Mouse (Mus musculus) lung, embryonic 14.5 days (tissue): ENCODE data around the gene Unc45b. TPM values are rescaled to one million over a fixed set of nuclear protein-coding genes. Genes with fewer than 3 reads are reported as not detected.
A peak's percentile ranks its signal among the peaks of the same experiment; 100 is the strongest.
"Not testable (repeated sequence)": the region's sequence is repeated elsewhere in the genome, so short reads cannot be mapped to it uniquely, and the experiment has no call there.

ENCODE experiments used
- ATAC-seq: fragments of 200-750 bp; cut with Nextera tagmentation; 2 replicates; pipeline ENCODE4 v1.8.0; 2017; ENCODE audit warnings: mild to moderate bottlenecking, moderate TSS enrichment, moderate library complexity; ENCODE audit not compliant: insufficient read depth
- DNase-seq: peaks from one replicate; pipeline ENCODE4 v3.0.0-alpha.2; 2015
- H3K27ac ChIP-seq: fragments of 300-500 bp; sonication (generic); 2 replicates; pipeline ENCODE4 v1.5.1; 2014; ENCODE audit warnings: low read depth, mild to moderate bottlenecking, moderate library complexity
- H3K27me3 ChIP-seq: fragments of 300-500 bp; sonication (generic); 2 replicates; pipeline ENCODE4 v1.6.1; 2014; ENCODE audit warnings: low read length, control low read depth; ENCODE audit not compliant: insufficient read depth
- H3K36me3 ChIP-seq: fragments of 300-500 bp; sonication (generic); 2 replicates; pipeline ENCODE4 v1.6.1; 2014; ENCODE audit warnings: control low read depth; ENCODE audit not compliant: insufficient read depth
- H3K4me1 ChIP-seq: fragments of 300-500 bp; sonication (generic); 2 replicates; pipeline ENCODE4 v1.6.1; 2014; ENCODE audit warnings: antibody characterized with exemption, control low read depth; ENCODE audit not compliant: insufficient read depth
- H3K4me2 ChIP-seq: fragments of 300-500 bp; sonication (generic); 2 replicates; pipeline ENCODE4 v1.6.1; 2014; ENCODE audit warnings: mild to moderate bottlenecking
- H3K4me3 ChIP-seq: fragments of 300-500 bp; sonication (generic); 2 replicates; pipeline ENCODE4 v1.5.1; 2014; ENCODE audit warnings: low read depth, low read length
- H3K9ac ChIP-seq: fragments of 300-500 bp; sonication (generic); 2 replicates; pipeline ENCODE4 v1.6.1; 2014
- H3K9me3 ChIP-seq: fragments of 300-500 bp; sonication (generic); 2 replicates; pipeline ENCODE4 v1.6.1; 2016; ENCODE audit warnings: low read depth, low read length, control low read depth
- CTCF ChIP-seq: IDR thresholded peaks from 2 replicates; pipeline ENCODE4 v1.5.1; 2016; ENCODE audit warnings: antibody characterized with exemption, low read depth
- WGBS: fragments of 180-500 bp; shearing (Covaris S2); extraction: QIAGEN DNeasy Blood & Tissue Kit; methylation state at CpG from one replicate; pipeline ENCODE4 v1.1.7; 2014; 5-methylcytosine and 5-hydroxymethylcytosine counted together
- microRNA-seq: library from miRNA; unstranded; fragments of <30 nt; microRNA quantifications from one replicate; pipeline ENCODE4, GENCODE M21; 2016; ENCODE audit warnings: borderline number of aligned reads
- polyA plus RNA-seq: library from polyadenylated mRNA; unstranded; fragments of >200 nt; fragmentation: Nextera tagmentation; extraction: Ambion mirVana; gene quantifications from 2 replicates; pipeline ENCODE4 v1.2.1, GENCODE M21; 2014

Unc45b gene
- polyA plus RNA-seq, 1 experiment from 2014 or later: 5.6 TPM

GRCm38 (mm10) chr11:82983193-82983592 is 72.8 kb downstream of the Unc45b start:
- no peak overlapping the region for H3K4me2 ChIP-seq
- no peak overlapping the region for H3K4me3 ChIP-seq
- WGBS: 87% methylated on average over 17 of the region's 17 CpGs
- no peak for TF ChIP-seq CTCF
- H3K27me3 ChIP-seq: no peaks in the 10 kb centered on the region
- no peak for ATAC-seq
- H3K9me3 ChIP-seq: no peaks in the 10 kb centered on the region
- no peak overlapping the region for H3K27ac ChIP-seq
- no peak for DNase-seq
- H3K9ac ChIP-seq: no peak overlapping the region
- H3K36me3 ChIP-seq: peaks cover 66% of the 10 kb centered on the region
- no peaks in the 10 kb centered on the region for H3K4me1 ChIP-seq

- DNase-seq: no peak
- H3K4me3 ChIP-seq: no peak overlapping the region
- H3K9me3 ChIP-seq: no peaks in the 10 kb centered on the region
- H3K4me1 ChIP-seq: peaks cover 5% of the 10 kb centered on the region; the same call in 1 of the 2 replicates
- no peak overlapping the region for H3K27ac ChIP-seq
- H3K27me3 ChIP-seq: no peaks in the 10 kb centered on the region
- no peak for TF ChIP-seq CTCF
- H3K9ac ChIP-seq: no peak overlapping the region
- peaks cover 34% of the 10 kb centered on the region for H3K36me3 ChIP-seq
- H3K4me2 ChIP-seq: no peak overlapping the region
- no peak for ATAC-seq
- 86% methylated on average over 6 of the region's 6 CpGs for WGBS
Measured at GRCm38 (mm10) chr11:82987621-82988020, 77.3 kb downstream of the Unc45b start.

- Histone ChIP-seq H3K4me2 (peak overlapping the region; percentile 81), H3K9me3 (no peaks in the 10 kb centered on the region), H3K9ac (no peak overlapping the region; the same call in 1 of the 2 replicates), H3K27me3 (no peaks in the 10 kb centered on the region), H3K4me1 (peaks cover 5% of the 10 kb centered on the region; the same call in 1 of the 2 replicates), H3K36me3 (peaks cover 24% of the 10 kb centered on the region), H3K4me3 (peak overlapping the region; percentile 45), H3K27ac (no peak overlapping the region)
- DNase-seq (peak; percentile 75), ATAC-seq (0 out of 2 replicates have a peak, but pooled peaks have one; percentile 39)
- 17% methylated on average over 12 of the region's 12 CpGs for WGBS
- TF ChIP-seq CTCF: no peak
Measured at GRCm38 (mm10) chr11:82989357-82989756, 79.0 kb downstream of the Unc45b start.

- WGBS: 10% methylated on average over 19 of the region's 19 CpGs
- peak; percentile 90 for ATAC-seq
Measured at GRCm38 (mm10) chr11:82990612-82991385, 80.4 kb downstream of the Unc45b start.

GRCm38 (mm10) chr11:82991469-82992166 is 81.3 kb downstream of the Unc45b start, which contains the start of gene Slfn9:
TSS of gene Slfn9 (minus strand) at chr11:82991830.
- peak; percentile 61 for ATAC-seq
- H3K4me3 ChIP-seq: peak within 1 kb of the TSS; percentile 45
- 1% methylated on average over 14 of the region's 14 CpGs for WGBS
- H3K9ac ChIP-seq: peak within 1 kb of the TSS; percentile 64
- H3K9me3 ChIP-seq: no peaks in the 10 kb centered on the region
- peak within 1 kb of the TSS; percentile 71 for H3K27ac ChIP-seq
- H3K27me3 ChIP-seq: no peaks in the 10 kb centered on the region
- peaks cover 5% of the 10 kb centered on the region; the same call in 1 of the 2 replicates for H3K4me1 ChIP-seq
- peak within 1 kb of the TSS; percentile 81 for H3K4me2 ChIP-seq
- DNase-seq: peak; percentile 85
- peaks cover 13% of the 10 kb centered on the region for H3K36me3 ChIP-seq
- TF ChIP-seq CTCF: no peak

More at GRCm38 (mm10) chr11:82990612-82991385, 80.4 kb downstream of the Unc45b start:
- Histone ChIP-seq H3K4me3 (peak overlapping the region; percentile 45), H3K27ac (peak overlapping the region; percentile 71; the same call in 1 of the 2 replicates), H3K9ac (peak overlapping the region; percentile 64), H3K36me3 (peaks cover 16% of the 10 kb centered on the region), H3K4me2 (peak overlapping the region; percentile 81)
- not testable (repeated sequence) for H3K9me3 ChIP-seq, H3K4me1 ChIP-seq, H3K27me3 ChIP-seq
- peak; percentile 83 for DNase-seq

Small RNA genes lying within 50 kb of the gene (microRNA-seq; reads per million reads assigned to microRNA genes)
- not detected for gene Mir7679

Other genes with a start within 250 kb of the Unc45b start
- 0.20 and 0.27 TPM in 2 replicates for gene Cct6b, start 146.2 kb upstream of the Unc45b start, polyA plus RNA-seq
- 32.2 and 34.5 TPM in 2 replicates for gene Zfp830, start 146.2 kb upstream of the Unc45b start, polyA plus RNA-seq
- gene Lig3, start 129.4 kb upstream of the Unc45b start, polyA plus RNA-seq: 40.8 and 41.0 TPM in 2 replicates
- 11.7 and 12.3 TPM in 2 replicates for gene Rffl, start 39.3 kb upstream of the Unc45b start, polyA plus RNA-seq
- gene Rad51d, start 19.9 kb upstream of the Unc45b start, polyA plus RNA-seq: 13.5 and 14.5 TPM in 2 replicates
- not detected in 2 replicates for gene Fndc8, start 18.4 kb upstream of the Unc45b start, polyA plus RNA-seq
- 33.0 and 37.4 TPM in 2 replicates for gene Nle1, start 2.1 kb upstream of the Unc45b start, polyA plus RNA-seq
- gene Slfn5, start 40.8 kb downstream of the Unc45b start, polyA plus RNA-seq: 1.5 and 1.6 TPM in 2 replicates
- 34.4 and 36.1 TPM in 2 replicates for gene Slfn9, start 81.3 kb downstream of the Unc45b start, polyA plus RNA-seq
- 0.55 and 0.75 TPM in 2 replicates for gene Slfn8, start 110.3 kb downstream of the Unc45b start, polyA plus RNA-seq
- 4.7 and 5.8 TPM in 2 replicates for gene Slfn2, start 154.6 kb downstream of the Unc45b start, polyA plus RNA-seq
- gene Slfn1, start 206.3 kb downstream of the Unc45b start, polyA plus RNA-seq: 0.32 and 0.34 TPM in 2 replicates